Mouse (Mus musculus) heart, embryonic 14.5 days (tissue): ENCODE measurements around the gene Hist1h2br. TPM values are rescaled to one million over a fixed set of nuclear protein-coding genes. Genes with fewer than 3 reads are reported as not detected.
"Not testable (repeated sequence)": the region's sequence is repeated elsewhere in the genome, so short reads cannot be mapped to it uniquely, and the experiment has no call there.

Source experiments
- ATAC-seq: fragments of 200-750 bp; cut with Nextera tagmentation; 2 replicates; pipeline ENCODE4 v1.8.0; 2017; ENCODE audit warnings: low read depth, moderate TSS enrichment; ENCODE audit not compliant: insufficient number of reproducible peaks, insufficient read depth, low FRiP score
- H3K27ac ChIP-seq, 2 experiments: fragments of 200-500 bp in 1 of 2; fragments of 300-500 bp in 1 of 2; sonication (generic) in 1 of 2; replicated peaks in 1 of 2; 2 replicates each; pipeline ENCODE4 v1.5.1; 2012 to 2014; ENCODE audit warnings: low read depth in 2 of 2, low read length in 2 of 2, control low read depth in 1 of 2, mild to moderate bottlenecking in 1 of 2, mixed read lengths in 1 of 2; ENCODE audit not compliant: control insufficient read depth in 1 of 2, insufficient read depth in 1 of 2
- H3K27me3 ChIP-seq: fragments of 300-500 bp; sonication (generic); 2 replicates; pipeline ENCODE4 v1.6.1; 2014; ENCODE audit warnings: mild to moderate bottlenecking, low read length, control low read depth; ENCODE audit not compliant: control insufficient read depth, insufficient read depth
- H3K36me3 ChIP-seq: fragments of 300-500 bp; sonication (generic); 2 replicates; pipeline ENCODE4 v1.6.1; 2014; ENCODE audit warnings: mild to moderate bottlenecking, control low read depth, low read length, mixed read lengths; ENCODE audit not compliant: control insufficient read depth, insufficient read depth
- H3K4me1 ChIP-seq, 2 experiments: fragments of 200-500 bp in 1 of 2; fragments of 300-500 bp in 1 of 2; sonication (generic) in 1 of 2; 2 replicates each; pipeline ENCODE4 v1.6.1; 2012 to 2014; ENCODE audit warnings: low read length in 2 of 2, control low read depth in 1 of 2, mixed read lengths in 1 of 2; ENCODE audit not compliant: control insufficient read depth in 2 of 2, insufficient read depth in 2 of 2
- H3K4me2 ChIP-seq: fragments of 300-500 bp; sonication (generic); 2 replicates; pipeline ENCODE4 v1.6.1; 2014; ENCODE audit warnings: mild to moderate bottlenecking, low read length
- H3K4me3 ChIP-seq, 2 experiments: fragments of 200-500 bp in 1 of 2; fragments of 300-500 bp in 1 of 2; sonication (generic) in 1 of 2; 2 replicates each; pipeline ENCODE4 v1.5.1; 2012 to 2014; ENCODE audit warnings: low read length in 2 of 2, mild to moderate bottlenecking in 2 of 2, control low read depth in 1 of 2, low read depth in 1 of 2, moderate library complexity in 1 of 2; ENCODE audit not compliant: control insufficient read depth in 1 of 2, insufficient read depth in 1 of 2
- H3K9ac ChIP-seq: fragments of 300-500 bp; sonication (generic); 2 replicates; pipeline ENCODE4 v1.6.1; 2014; ENCODE audit warnings: mild to moderate bottlenecking, low read length
- H3K9me3 ChIP-seq: fragments of 300-500 bp; sonication (generic); 2 replicates; pipeline ENCODE4 v1.6.1; 2016; ENCODE audit warnings: low read length, control low read depth; ENCODE audit not compliant: control insufficient read depth
- WGBS: fragments of 180-500 bp; shearing (Covaris S2); extraction: QIAGEN DNeasy Blood & Tissue Kit; methylation state at CpG from one replicate; pipeline ENCODE4 v1.1.7; 2014; 5-methylcytosine and 5-hydroxymethylcytosine counted together
- polyA plus RNA-seq: library from polyadenylated mRNA; unstranded; fragments of >200 nt; fragmentation: Nextera tagmentation; extraction: Ambion mirVana; gene quantifications from 2 replicates; pipeline ENCODE4 v1.2.1, GENCODE M21; 2014

Hist1h2br gene
- polyA plus RNA-seq, 1 experiment from 2014 or later = 10.6 TPM

DNA sequence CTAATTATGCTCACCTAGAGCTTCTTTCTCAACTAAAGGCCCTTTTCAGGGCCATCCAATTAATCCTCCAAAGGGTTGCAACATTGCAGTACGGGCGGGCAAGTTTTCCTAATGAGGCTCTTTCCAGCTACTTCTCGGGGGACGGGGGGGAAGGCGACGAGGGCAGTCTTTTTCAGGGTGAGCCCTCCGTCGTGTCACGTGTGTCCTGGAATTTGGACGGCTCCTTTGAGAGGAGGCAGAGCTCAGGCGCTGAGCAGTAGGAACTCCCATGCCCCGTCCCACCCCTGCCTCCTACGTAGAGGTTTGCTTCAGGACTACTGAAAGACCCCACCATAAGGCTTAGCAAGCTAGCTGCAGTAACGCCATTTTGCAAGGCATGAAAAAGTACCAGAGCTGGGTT lies 21.5 kb upstream of the Hist1h2br start:
- peak overlapping the region in 1 of 2 experiments; percentile 23; a peak in 2 of 4 replicates for H3K4me3 ChIP-seq

GRCm38 (mm10) chr13:21820082-21820890 lies 13.3 kb upstream of the Hist1h2br start:
- 68% methylated on average over 4 of the region's 16 CpGs for WGBS
- H3K36me3 ChIP-seq, H3K27me3 ChIP-seq, H3K27ac ChIP-seq, H3K9ac ChIP-seq, H3K4me3 ChIP-seq, H3K4me2 ChIP-seq, H3K9me3 ChIP-seq, H3K4me1 ChIP-seq, ATAC-seq: not testable (repeated sequence)

More for the DNA sequence above, 21.5 kb upstream of the Hist1h2br start:
- H3K27me3 ChIP-seq, H3K9me3 ChIP-seq, H3K4me1 ChIP-seq, H3K9ac ChIP-seq, H3K36me3 ChIP-seq, H3K27ac ChIP-seq: not testable (repeated sequence)
- under 1% methylated on average over 13 of the region's 14 CpGs for WGBS
- ATAC-seq = peak; percentile 48; the same call in 1 of the 2 replicates
- H3K4me2 ChIP-seq = peak overlapping the region; percentile 47; the same call in 1 of the 2 replicates

GRCm38 (mm10) chr13:21828511-21828910 lies 5.0 kb upstream of the Hist1h2br start:
- 87% methylated on average over 3 of the region's 3 CpGs for WGBS
- no peak overlapping the region for H3K27ac ChIP-seq
- no peaks in the 10 kb centered on the region for H3K27me3 ChIP-seq
- no peak overlapping the region for H3K4me2 ChIP-seq
- ATAC-seq = no peak
- H3K4me1 ChIP-seq = no peaks in the 10 kb centered on the region
- H3K9me3 ChIP-seq = no peaks in the 10 kb centered on the region
- no peak overlapping the region for H3K9ac ChIP-seq
- H3K4me3 ChIP-seq = no peak overlapping the region
- no peaks in the 10 kb centered on the region for H3K36me3 ChIP-seq

DNA sequence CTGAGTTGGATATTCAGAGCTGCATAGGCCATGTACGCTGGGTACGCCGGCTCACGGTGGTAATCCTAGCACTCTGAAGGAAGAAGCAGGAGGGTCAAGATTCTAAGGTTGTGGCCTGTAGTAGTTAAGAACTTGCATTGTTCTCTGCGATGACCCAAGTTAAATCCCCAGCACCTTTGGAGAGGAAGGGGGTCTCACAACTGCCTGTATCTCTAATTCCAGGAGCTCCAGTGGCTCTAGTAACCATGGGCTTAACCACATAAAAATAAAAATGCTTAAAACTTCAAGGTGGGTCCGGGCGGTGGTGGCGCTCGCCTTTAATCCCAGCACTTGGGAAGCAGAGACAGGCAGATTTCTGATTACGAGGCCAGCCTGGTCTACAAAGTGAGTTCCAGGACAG lies 3.2 kb upstream of the Hist1h2br start:
- no peak for ATAC-seq
- H3K9me3 ChIP-seq = no peaks in the 10 kb centered on the region
- no peaks in the 10 kb centered on the region for H3K36me3 ChIP-seq
- 88% methylated on average over 10 of the region's 10 CpGs for whole genome bisulfite sequencing
- H3K9ac ChIP-seq = no peak overlapping the region
- no peak overlapping the region for H3K4me2 ChIP-seq
- H3K4me1 ChIP-seq = no peaks in the 10 kb centered on the region
- no peak overlapping the region for H3K27ac ChIP-seq
- no peaks in the 10 kb centered on the region for H3K27me3 ChIP-seq
- no peak overlapping the region for H3K4me3 ChIP-seq

DNA sequence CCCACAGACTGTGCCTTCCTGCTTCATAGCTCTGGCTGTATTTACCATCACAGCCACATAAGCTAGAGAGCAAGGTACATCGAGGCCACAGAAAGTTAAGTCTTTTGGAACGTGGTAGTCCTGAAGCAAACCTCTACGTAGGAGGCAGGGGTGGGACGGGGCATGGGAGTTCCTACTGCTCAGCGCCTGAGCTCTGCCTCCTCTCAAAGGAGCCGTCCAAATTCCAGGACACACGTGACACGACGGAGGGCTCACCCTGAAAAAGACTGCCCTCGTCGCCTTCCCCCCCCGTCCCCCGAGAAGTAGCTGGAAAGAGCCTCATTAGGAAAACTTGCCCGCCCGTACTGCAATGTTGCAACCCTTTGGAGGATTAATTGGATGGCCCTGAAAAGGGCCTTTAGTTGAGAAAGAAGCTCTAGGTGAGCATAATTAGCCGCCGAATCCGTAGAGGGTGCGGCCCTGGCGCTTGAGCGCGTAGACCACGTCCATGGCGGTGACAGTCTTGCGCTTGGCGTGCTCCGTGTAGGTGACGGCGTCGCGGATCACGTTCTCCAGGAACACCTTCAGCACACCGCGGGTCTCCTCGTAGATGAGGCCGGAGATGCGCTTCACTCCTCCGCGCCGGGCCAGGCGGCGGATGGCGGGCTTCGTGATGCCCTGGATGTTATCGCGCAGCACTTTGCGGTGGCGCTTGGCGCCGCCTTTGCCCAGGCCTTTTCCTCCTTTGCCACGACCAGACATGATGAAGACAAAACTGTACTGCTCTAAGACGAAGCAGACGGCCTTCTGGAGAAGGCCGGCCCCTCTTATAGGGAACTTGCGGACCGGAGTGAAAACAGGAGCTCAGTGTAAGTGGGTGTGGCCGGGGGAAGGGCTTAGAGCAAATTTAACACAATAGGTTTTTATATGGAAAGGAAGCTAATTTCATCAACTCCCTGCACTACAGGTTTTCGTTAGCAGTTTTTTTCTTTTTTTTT lies 1.8 kb upstream of the Hist1h2br start, which contains the start of gene Hist1h4n:
Gene Hist1h4n, minus strand, starts transcription at position 779 of the 977 bp plus-strand sequence.
- Histone ChIP-seq H3K4me2 (peak within 1 kb of the TSS; percentile 39; the same call in 1 of the 2 replicates), H3K4me3 (peak within 1 kb of the TSS in 1 of 2 experiments; percentile 20; a peak in 2 of 4 replicates)
- not testable (repeated sequence) for H3K9ac ChIP-seq, H3K9me3 ChIP-seq, H3K27me3 ChIP-seq, H3K36me3 ChIP-seq, H3K27ac ChIP-seq, H3K4me1 ChIP-seq
- ATAC-seq = peak; percentile 83
- 0% methylated on average over 23 of the region's 58 CpGs for WGBS

DNA sequence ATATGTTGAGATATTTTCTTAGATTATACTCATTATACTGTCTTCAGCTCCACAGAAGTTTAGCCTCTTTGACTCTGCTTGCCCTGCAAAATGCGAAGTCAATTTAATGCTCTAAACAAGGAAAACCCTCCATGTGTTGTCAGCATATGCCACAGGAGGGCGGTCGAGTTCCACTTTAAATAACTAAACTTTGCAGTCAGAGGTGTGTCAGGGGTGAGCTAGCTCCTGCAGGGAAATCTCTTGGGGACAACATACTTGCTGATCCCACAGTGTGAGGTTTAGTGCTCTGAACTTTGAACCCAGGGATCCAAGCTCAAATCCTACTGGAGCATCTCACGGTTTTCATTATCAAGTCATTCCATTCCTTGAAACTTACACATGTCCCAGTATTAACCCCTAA lies 7.0 kb downstream of the Hist1h2br start:
- H3K4me3 ChIP-seq, H3K9me3 ChIP-seq, H3K36me3 ChIP-seq, ATAC-seq, H3K4me2 ChIP-seq, H3K4me1 ChIP-seq, H3K27me3 ChIP-seq, H3K27ac ChIP-seq, H3K9ac ChIP-seq: not testable (repeated sequence)
- WGBS = no CpG with 5 or more reads among the region's 4 CpGs

DNA sequence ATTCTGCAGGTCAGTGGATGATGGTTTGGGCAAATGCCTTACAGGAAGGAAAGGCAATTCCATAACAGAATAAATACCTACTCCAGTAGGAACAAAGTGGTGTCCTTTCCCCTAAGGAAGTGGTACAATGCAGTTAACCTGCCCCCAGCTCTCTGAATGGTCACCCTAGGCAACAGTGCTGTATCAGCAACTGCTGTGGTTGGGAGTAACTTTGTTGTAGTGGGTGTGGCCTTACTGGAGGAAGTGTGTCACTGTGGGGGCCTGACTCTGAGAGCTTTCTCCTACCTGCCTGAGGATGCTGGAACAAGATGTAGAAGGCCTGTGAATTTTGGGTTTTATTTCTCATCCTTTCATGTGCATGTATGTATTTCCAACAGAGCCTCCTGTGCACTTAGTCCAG lies 12.8 kb downstream of the Hist1h2br start:
- not testable (repeated sequence) for ATAC-seq, H3K4me3 ChIP-seq, H3K4me1 ChIP-seq, H3K27me3 ChIP-seq, H3K36me3 ChIP-seq, H3K9me3 ChIP-seq, H3K9ac ChIP-seq, H3K27ac ChIP-seq, H3K4me2 ChIP-seq
